Mouse (Mus musculus) heart, adult 2 months (tissue): ENCODE measurements around the gene Nhlh2.

Experiments used
- CTCF ChIP-seq: fragments of 200-600 bp; IDR thresholded peaks from 2 replicates; pipeline ENCODE4 v1.8.1; 2022; ENCODE audit warnings: antibody characterized with exemption, mild to moderate bottlenecking, moderate library complexity
- POLR2A ChIP-seq: fragments of 200-500 bp; IDR thresholded peaks from 2 replicates; pipeline ENCODE4 v1.6.1; 2011; ENCODE audit warnings: mild to moderate bottlenecking, low read depth, low read length, control low read depth; ENCODE audit not compliant: insufficient read depth

- TF ChIP-seq POLR2A (no peak), CTCF (no peak)
Measured at GRCm38 (mm10) chr3:101964352-101964751, 45.5 kb upstream of the Nhlh2 start.
